Mouse (Mus musculus) kidney, adult 9 months (tissue): ENCODE results near the gene Aqp6.

ENCODE experiments used
- DNase-seq: peaks from one replicate; pipeline ENCODE4 v3.0.0; 2022

The Aqp6 gene

GRCm38 (mm10) chr15:99599245-99600070 is 1.7 kb upstream of the Aqp6 start:
- DNase-seq = no peak

DNA sequence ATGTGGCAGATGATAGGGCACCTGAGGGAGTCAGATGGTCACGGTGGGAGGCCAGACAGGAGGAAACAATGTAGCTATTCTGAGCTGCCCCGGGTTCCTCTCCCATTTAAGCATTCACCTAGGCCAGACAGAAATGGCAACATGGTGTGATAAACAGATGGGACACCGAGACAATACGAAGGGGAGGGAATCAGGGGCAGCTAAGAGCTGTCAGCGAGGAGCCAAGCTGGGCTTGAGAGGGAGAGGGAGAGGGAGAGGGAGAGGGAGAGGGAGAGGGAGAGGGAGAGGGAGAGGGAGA is 572 bp downstream of the Aqp6 start:
- no peak for DNase-seq

GRCm38 (mm10) chr15:99602206-99602820 is 1.1 kb downstream of the Aqp6 start:
- no peak for DNase-seq

DNA sequence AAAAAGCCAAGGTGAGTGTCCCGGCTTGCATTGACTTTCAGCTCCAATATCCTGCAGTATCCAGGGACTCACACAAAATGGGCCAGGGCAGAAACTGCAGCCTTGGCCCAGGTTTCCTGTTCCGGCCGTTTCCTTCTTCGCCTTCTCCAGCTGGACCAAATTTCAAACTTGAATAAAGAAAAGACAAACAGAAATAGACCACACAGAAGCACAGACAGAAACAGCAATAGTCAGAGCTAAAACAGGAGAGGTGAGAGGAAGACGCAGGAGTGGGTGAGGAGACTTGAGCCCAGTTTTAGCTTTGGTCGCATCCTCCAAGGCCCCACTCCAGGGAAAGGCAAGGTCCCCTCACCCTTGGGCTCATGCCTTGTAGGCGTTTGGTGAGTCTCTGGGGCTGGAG is 2.0 kb downstream of the Aqp6 start:
- DNase-seq = no peak

DNA sequence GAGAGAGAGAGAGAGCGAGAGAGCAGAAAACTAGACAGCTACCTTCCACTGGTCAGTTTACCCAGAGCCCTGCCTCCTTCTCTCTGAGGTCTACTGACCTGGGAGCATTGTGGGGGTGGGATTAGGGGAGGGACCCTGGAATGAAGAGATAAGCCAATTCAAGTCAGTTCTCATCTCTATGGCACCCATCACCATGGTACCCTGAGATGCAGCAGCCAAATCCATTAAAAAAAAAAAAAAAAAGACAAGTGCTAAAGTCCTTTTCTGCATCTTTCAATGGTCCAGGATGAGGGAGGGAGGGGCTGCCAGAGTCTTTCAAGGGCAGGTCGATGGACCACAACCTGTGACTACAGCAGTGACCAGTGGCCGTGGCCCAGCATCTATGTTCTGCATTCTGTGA is 4.4 kb downstream of the Aqp6 start:
- DNase-seq = no peak

DNA sequence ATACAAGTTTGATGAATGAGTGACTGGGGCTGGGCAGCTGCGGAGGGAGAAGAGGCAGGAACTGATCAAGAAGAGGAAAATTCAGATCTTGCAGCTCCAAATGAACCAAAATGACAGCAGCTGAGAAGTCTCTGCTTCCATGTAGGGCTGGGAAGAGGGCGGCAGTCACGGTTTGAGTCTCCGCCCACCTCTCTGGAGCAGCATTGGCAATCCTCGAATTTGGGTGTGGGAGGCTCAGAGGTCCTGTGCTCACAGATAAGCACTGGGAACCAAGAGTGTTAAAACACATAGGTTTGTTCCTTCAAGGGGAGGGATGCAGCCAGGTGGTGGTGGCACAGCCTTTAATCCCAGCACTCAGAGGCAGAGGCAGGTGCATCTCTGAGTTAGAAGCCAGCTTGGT is 5.3 kb downstream of the Aqp6 start:
- DNase-seq = no peak

DNA sequence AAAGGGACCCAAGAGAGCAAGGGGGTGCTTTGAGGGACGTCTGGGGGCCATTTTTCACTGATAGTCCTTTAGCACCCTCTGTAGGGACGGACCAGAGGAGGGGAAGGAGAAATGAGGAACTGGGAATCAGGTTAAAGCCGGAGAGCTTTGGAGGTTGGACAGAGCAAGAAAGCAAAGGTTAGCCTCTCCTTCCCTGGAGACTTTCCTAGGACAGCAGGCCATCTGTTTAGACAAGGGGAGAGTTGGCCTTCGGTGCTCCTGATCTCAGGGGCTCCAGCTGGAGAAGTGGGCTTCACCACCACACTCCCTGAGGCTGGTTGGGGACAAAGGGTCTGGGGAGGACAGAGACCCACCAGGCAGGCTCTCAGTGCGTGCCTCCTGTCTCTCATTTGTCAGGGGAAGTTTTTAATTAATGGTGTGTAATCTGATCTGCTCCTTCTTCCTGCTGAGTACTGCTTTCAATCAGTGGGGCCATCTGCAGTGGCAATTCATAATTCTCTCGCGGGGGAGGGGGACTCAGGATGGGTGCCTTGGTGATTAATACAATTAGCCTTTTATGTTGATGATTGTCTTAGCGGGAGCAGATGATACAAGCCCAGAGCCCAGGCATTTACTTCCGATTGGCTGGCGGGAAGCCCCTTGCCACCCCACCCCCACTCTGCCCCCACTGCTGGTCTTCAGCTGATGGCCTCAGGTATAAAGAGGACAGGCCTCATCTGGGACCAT is 6.4 kb downstream of the Aqp6 start:
- no peak for DNase-seq

DNA sequence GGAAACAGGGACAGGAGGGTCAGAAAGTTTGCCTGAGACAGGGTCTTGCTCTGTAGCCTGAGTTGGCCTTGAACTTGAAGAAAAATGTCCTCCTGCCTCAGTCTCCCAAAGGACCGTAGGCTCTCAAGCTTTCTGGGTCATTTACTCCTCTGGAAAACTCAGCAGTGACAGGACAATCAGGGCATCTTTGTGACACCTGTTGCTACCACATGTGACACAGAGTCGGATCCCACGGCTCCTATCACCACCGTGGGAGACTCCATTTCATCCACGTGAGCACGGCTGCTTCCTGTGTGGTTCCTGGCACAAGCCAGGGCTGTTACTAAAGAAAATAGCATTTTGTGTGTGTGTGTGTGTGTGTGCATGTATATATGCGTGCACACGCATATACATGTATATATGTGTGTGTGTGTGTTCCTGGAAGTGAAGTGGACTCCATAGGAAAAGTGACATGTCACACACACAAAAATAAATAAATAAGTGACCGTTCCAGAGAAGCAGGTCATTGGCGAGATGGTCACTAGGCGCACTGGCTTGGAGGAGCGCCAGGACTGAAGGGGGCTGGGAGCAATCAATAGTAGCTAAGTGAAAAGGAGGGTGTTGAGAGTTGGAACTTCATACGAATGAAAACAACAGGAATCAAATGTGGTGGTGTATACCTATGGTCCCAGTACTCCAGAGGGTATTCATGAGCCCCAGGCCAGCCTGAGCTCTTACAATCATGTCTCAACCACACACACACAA is 7.4 kb downstream of the Aqp6 start:
- DNase-seq = no peak

DNA sequence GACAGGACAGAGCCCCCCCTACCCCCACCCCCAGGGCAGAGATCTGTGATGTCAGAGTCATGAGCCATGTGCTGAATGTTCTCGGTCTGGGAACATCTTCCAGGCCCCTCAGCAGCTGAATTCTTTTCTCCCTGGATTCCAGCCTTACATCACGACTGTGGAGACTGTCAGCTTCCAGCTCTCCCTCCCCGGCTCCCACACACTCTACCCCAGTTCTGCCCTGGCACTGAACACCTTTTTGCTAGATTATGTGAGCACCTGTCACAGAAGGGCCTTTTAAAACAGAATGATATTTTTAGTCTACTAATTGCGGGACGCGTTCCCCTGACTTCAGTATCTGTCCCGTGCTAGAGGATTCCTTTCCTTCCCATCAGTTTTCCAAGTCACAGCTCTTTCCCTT is 10.4 kb downstream of the Aqp6 start:
- no peak for DNase-seq

DNA sequence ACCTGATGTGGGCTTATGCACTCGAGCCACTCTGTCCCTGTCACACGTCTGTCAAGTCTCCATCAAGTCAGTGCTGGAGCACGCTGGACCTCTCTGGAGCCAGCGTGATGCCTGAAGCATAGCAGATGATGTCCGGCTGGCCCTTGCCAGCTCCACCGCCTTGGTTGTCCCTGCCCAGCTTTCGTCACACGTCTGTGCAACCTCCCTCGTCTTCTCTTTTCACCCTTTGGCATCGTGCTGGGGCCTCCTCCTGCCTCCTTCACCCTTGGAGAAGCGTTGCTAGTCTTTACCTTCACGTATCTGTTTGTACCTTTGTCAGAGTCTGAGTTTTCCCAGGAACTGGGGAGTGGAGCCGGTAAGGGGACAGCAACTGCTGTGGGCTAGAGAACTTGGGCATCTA is 13.1 kb downstream of the Aqp6 start:
- no peak for DNase-seq

DNA sequence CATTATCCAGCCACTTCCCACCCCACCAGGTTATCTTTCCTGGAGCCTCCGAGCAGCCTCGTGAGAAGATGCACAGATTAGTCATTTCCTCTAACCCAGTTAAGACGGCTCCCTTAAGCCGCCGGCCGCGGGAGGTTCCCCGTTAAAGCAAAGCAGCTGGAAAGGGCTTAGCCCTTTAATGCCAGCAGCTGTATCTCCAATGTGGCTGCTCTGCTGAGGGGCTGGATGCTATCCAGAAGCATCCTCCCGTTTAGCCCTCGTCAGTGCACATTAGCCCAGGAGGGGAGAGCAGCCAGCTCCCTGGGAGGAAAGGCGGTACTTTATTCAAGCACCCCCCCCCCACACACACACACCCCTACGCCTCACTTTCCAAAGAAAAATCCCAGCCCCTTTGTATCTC is 13.6 kb downstream of the Aqp6 start:
- no peak for DNase-seq

GRCm38 (mm10) chr15:99615246-99615645 is 14.0 kb downstream of the Aqp6 start:
- DNase-seq = peak; percentile 16

DNA sequence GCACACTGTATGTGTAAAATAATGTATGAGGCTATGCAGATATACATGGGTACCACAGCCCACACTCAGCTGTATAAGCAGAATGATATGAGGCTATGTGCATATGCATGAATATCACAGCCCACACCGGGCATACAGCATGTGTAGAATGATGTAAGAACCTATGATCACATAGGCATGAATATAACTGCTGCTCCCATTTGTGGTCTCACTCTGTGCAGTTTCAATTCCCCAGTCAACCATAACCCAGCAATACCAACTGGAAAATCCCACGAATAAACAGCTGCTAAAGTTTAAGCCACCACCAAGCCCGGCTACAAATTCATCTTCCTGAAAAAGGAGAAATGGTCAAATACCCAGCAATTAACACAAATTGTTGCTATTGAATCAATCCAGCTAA is 17.4 kb downstream of the Aqp6 start:
- DNase-seq = no peak

- DNase-seq = no peak
Measured at GRCm38 (mm10) chr15:99619821-99620220, 18.6 kb downstream of the Aqp6 start.

DNA sequence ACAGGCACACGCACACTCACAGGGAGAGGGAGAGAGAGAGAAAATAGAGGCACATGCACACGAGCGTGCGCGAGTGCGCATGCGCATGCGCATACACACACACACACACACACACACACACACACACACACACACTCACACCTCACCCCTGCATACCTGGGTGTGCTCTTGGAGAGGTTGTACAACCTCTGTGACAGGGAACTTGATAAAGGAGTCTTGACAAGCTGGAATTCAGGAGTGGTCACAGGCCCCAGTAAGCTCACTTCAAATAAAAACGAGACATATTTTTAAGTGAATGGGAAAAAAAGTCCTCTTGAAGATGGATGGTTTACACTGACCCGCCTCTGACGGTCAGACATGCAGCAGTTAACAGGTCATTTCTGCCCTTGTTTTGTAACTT is 20.9 kb downstream of the Aqp6 start:
- DNase-seq = no peak

DNA sequence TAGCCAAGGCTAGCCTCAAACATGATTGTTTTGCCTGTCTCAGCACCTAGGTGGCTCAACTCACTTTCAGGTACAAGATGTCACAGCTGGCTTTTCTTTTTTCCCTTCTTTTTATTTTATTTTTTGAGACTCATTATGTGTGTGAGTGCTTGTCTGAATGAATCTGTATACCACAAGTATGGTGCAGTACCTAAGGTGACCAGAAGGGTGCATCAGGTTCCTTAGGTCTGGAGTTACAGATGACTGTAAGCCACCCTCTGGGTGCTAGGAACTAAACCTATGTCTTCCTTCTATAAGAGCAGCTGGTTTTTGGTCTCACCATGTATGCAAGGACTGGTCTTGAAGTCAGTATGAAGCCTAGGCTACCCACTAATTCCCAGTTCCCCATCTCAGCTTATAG is 30.4 kb downstream of the Aqp6 start:
- no peak for DNase-seq

GRCm38 (mm10) chr15:99634702-99635101 is 33.5 kb downstream of the Aqp6 start:
- DNase-seq = no peak

- no peak for DNase-seq
Measured at GRCm38 (mm10) chr15:99637405-99638123, 36.4 kb downstream of the Aqp6 start.

DNA sequence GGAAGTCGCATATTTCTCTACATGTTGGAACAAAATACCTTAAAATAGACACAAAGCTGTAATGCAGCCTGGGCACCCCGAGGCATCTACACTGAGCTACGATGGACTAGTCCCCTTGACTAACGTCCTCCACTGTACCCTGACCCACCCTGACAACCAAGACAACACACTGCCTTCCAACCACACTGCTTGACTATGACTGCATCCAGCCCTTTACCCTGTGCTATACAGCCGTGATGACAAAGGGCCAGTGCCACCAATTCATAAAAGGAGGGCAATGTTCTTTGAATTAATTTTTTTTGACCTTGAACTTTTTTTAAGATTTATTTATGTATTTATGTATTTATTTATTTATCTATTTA is 36.9 kb downstream of the Aqp6 start:
- DNase-seq = no peak

DNA sequence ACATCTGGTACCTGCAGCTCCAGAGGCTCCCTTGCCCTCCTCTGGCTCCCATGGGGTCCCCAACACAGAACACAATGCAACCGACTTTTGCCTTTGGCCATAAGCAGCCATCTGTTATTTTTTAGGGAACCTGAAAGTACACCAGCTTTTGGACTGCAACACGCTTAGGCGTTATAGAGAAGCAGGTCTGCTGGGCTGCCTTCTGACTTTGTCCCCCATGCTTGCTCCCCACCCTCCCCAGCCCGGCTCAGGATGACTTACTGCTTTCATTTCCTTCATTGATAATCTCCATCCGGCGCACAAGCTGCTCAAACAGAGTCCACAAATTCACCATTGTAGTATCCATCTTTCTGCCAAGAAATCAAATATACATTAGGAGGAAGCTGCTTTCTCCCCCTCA is 41.4 kb downstream of the Aqp6 start:
- DNase-seq = no peak

- no peak for DNase-seq
Measured at GRCm38 (mm10) chr15:99643832-99644231, 42.6 kb downstream of the Aqp6 start.

- no peak for DNase-seq
Measured at GRCm38 (mm10) chr15:99644776-99645175, 43.6 kb downstream of the Aqp6 start.

DNA sequence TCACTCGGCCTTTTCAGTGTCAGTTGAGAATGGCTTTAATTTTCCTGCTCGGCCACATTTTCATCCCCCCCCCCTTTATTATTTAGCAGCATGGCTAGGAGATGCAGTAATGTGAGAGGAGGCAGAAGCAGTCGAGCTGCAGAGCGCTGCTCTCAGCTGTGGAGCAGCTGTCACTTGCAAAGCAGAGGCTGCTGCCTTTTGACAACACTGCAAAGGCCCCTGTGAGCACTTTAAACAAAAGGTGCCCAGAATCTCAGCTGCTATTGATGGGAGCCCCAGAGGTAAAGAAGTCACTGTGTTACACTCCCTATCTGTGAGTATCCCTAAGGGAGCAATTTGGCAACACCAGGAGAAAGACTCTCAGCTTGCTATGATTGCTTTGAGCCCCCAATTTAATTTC is 47.1 kb downstream of the Aqp6 start:
- DNase-seq = no peak
